Mouse (Mus musculus) ES-E14 (cell line): ENCODE measurements around the gene Cdc25a.

Experiments used
- MAFK ChIP-seq: IDR thresholded peaks from 2 replicates; pipeline ENCODE4 v1.6.1; 2014; ENCODE audit warnings: mild to moderate bottlenecking, low read depth, low read length, inconsistent platforms; ENCODE audit not compliant: insufficient read depth
- ZC3H11A ChIP-seq: IDR thresholded peaks from 2 replicates; pipeline ENCODE4 v1.6.1; 2012; ENCODE audit warnings: low read depth, mild to moderate bottlenecking, inconsistent platforms, low read length, borderline replicate concordance
- ZNF384 ChIP-seq: IDR thresholded peaks from 2 replicates; pipeline ENCODE4 v1.6.1; 2012; ENCODE audit warnings: low read depth, low read length, inconsistent platforms

- TF ChIP-seq MAFK (no peak), ZNF384 (no peak), ZC3H11A (no peak)
Measured at GRCm38 (mm10) chr9:109855947-109856346, 19.4 kb upstream of the Cdc25a start.
